In the genomic region with DNA sequence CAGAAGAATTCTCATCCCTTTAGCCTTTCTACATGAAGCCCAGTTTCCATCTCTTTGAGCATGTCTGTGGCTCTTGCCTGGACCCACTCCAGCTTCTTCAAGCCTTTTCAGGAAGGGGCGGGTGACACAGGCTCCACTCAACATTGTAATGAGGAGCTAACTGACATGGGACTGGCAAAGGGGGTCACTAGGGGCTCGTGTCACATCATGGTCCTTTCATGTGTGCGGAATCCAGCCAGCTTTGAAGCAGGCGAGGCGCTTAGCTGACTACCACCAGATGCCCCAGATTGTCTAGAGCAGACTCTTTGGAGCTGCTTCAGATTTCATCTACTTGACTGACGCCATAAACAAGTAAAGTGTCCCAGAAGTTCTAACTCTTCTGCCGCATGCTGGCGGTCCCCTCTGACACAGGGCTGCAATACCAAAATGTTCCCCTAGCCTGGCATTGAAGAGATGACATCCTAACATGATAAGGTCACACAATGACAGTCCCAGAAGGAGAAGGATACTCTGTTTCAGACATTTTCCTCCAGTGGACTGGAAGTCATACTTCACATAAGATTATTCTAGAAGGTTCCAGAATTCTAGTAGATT, we compare ENCODE assay signal across 25 mouse cellular contexts. TPM values are rescaled to one million over a fixed set of nuclear protein-coding genes. Genes with fewer than 3 reads are reported as not detected.
"Had no signal": no experiment of that assay in that cellular context is flagged by ENCODE, and none has a peak within 500 bp of the region (broad histone marks: within the 10 kb centered on the region; RNA-seq: fewer than 3 reads in every experiment).

No protein-coding gene starts in this region.

- DNase-seq: kidney, adult 9 months; kidney, postnatal 4 days; liver; liver, embryonic 13.5 days; liver, postnatal 0 days; right cerebral cortex, postnatal 4 days; spleen, adult 18-20 months; thymus, adult 2 months; thymus, postnatal 4 days had no signal

- H3K9me3 ChIP-seq: neural tube, embryonic 15.5 days; stomach, embryonic 15.5 days had no signal

- H3K4me1 ChIP-seq: liver, embryonic 13.5 days; stomach, embryonic 15.5 days had no signal

- H3K27me3 ChIP-seq: liver, embryonic 13.5 days; neural tube, embryonic 15.5 days; stomach, embryonic 15.5 days had no signal

- H3K4me2 ChIP-seq: limb, embryonic 12.5 days; liver, embryonic 13.5 days; neural tube, embryonic 15.5 days; stomach, embryonic 15.5 days had no signal

- ATAC-seq: hindbrain, embryonic 16.5 days; inflammation-experienced regulatory T-cells, adult 6 months; intestine, postnatal 0 days; liver, postnatal 0 days had no signal

- H3K36me3 ChIP-seq: limb, embryonic 12.5 days; liver, embryonic 13.5 days; midbrain, embryonic 10.5 days; neural tube, embryonic 15.5 days; stomach, embryonic 15.5 days had no signal

- H3K27ac ChIP-seq: kidney, postnatal 0 days; limb, embryonic 12.5 days; liver, embryonic 13.5 days; midbrain, embryonic 10.5 days; neural tube, embryonic 15.5 days; stomach, embryonic 15.5 days had no signal

- H3K9ac ChIP-seq: limb, embryonic 12.5 days; liver, embryonic 13.5 days; liver, postnatal 0 days; neural tube, embryonic 15.5 days; stomach, embryonic 15.5 days had no signal

- H3K4me3 ChIP-seq: limb, embryonic 12.5 days; liver, embryonic 13.5 days; midbrain, embryonic 10.5 days; myocyte; neural tube, embryonic 15.5 days; stomach, embryonic 15.5 days had no signal

RNA-seq across cellular contexts. Expression of a gene that starts 31.3 kb away (rescaled TPM):
- total RNA-seq: layer of hippocampus, adult 8-10 months; layer of hippocampus, postnatal 25 days; left cerebral cortex, adult 8-10 months; left cerebral cortex, postnatal 25 days; megakaryocyte, adult 5-6 weeks had no signal
- polyA plus RNA-seq: hindbrain, embryonic 16.5 days; inflammation-experienced regulatory T-cells, adult 6 months; intestine, postnatal 0 days; kidney, postnatal 0 days; limb, embryonic 12.5 days; liver, embryonic 13.5 days; liver, postnatal 0 days; midbrain, embryonic 10.5 days; myocyte; neural tube, embryonic 11.5 days; neural tube, embryonic 15.5 days; stomach, embryonic 15.5 days; testis, adult 2 months; thymus, adult 2 months had no signal
